Mouse (Mus musculus): ENCODE data around the gene Ccdc88a.

The Ccdc88a gene

DNA sequence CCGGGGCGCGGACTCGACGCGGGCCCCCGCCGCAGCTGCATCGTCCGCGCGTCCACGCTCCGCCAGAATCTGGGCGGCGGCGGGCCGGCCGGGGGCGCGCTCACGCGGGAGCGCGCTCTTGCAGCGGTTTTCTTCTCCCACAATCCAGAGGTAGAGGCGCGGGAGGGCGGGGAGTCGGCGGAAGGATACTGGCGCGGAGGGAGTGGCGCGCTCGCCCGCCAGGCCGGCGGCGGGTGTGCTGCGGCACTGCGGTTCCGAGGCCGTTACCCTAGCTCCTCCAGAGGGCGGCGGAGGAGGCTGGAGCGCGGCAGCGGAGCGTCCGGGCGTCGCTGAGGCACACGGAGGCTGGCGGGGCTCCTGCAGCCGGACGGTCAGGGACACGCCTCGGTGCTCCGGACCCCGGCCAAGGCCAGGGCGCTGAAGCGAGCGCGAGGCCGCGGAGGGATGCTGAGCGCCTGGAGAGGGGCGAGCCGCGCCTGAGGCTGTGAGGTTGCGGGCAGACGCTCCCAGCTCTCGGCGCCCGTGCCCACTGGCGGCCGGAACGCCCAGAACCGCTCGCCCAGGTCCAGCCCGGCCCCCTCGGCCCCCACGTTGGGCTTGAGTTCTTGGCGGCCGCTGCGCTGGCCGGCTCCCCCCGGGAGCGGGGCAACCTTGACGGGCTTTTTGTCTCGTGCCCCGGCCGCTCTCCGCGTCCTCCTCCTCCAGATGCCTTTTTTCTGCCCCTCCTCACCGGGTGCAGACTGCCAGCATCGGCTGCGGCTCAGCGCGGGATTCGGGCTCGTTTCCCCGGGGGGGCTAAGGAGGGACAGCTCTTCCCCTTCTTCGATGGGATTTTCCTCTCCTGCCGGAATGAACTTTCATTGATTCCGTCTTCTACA is at the start of gene Ccdc88a:
Ccdc88a (plus strand) TSS at position 263 of the 878 bp plus-strand sequence.
- DNase-seq (ENCODE audit: low read depth, low spot score): peak; percentile 94

- DNase-seq (ENCODE audit: low read depth, low spot score): no peak
Measured at GRCm38 (mm10) chr11:29335505-29335904, 38.0 kb upstream of the Ccdc88a start.

GRCm38 (mm10) chr11:29341259-29341658 is 32.2 kb upstream of the Ccdc88a start:
- no peak for DNase-seq (ENCODE audit: low read depth, low spot score)

GRCm38 (mm10) chr11:29344891-29345657 is 28.4 kb upstream of the Ccdc88a start:
- DNase-seq (ENCODE audit: low read depth, low spot score): no peak

- no peak for DNase-seq (ENCODE audit: low read depth, low spot score)
Measured at GRCm38 (mm10) chr11:29345673-29346286, 27.7 kb upstream of the Ccdc88a start.

GRCm38 (mm10) chr11:29350891-29351290 is 22.6 kb upstream of the Ccdc88a start:
- DNase-seq (ENCODE audit: low read depth, low spot score): no peak

GRCm38 (mm10) chr11:29352214-29352613 is 21.2 kb upstream of the Ccdc88a start:
- DNase-seq (ENCODE audit: low read depth, low spot score): no peak

- no peak for DNase-seq (ENCODE audit: low read depth, low spot score)
Measured at GRCm38 (mm10) chr11:29368161-29368560, 5.3 kb upstream of the Ccdc88a start.

DNA sequence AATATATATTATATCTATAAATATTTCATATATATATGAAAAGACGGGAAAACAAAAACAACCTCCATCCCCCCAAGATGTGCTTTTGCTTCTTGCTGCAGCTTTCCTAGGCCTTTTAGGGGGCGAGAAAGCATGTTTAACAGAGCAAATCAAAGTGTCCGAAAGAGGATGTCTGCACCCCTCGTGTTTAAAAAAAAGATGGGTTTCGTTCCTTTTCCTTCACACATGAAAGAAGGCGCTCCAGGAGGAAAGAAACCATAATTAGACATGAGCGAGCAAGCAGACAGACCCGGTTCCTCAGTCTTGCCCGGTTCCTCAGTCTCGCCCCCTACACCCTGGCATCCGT is 435 bp upstream of the Ccdc88a start:
- DNase-seq (ENCODE audit: low read depth, low spot score): no peak

DNA sequence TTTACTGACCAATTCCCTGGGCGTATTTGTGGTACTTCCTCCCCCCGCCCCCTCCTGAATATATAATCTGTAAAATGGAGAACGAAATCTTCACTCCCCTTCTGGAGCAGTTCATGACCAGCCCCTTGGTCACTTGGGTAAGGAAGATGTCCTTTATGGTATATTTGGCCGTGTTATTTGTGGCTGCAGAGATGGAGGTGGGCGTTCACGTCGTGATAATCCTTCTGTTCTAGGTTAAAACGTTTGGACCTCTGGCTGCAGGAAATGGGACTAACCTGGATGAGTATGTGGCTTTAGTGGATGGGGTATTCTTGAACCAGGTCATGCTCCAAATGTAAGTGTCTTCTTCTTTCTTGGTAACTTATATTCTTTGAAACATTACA is 807 bp downstream of the Ccdc88a start:
- peak; percentile 26 for DNase-seq (ENCODE audit: low read depth, low spot score)

DNA sequence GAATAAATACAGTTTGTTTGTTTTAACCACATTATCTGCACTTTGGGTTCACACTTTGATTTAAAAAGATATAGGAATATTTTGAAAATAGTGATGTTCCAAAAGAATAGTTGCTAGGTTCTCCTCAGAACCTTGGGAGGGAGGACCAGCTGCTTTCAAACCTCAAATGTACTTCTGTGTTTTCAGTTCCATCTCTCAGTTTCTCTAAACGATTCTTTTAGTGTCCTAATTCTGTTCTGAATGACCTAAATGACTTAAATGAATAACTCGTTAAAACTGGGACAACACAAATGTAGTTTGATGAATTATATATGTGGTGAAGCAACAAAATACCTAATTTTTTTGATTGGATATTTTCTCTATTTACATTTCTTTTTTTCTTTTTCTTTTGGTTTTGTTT is 3.2 kb downstream of the Ccdc88a start:
- DNase-seq (ENCODE audit: low read depth, low spot score): no peak

DNA sequence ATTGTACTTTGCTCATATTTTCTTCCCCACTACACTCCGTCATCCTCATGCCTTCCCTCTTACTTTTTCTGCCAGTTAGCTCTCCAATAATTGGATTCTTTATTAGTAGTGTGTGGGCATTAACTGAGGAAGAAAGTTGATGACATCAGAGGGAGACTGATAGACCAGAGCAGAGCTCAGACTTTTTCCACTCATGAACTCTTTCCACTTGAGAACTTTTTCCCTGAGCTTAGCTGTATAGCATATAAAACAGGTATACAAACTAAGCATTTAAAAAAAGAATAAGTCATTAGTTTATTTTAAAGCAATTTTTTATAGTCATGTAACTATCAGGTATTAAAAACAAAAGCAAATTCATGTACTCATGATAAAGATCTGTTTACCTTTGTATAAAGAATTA is 5.3 kb downstream of the Ccdc88a start:
- no peak for DNase-seq (ENCODE audit: low read depth, low spot score)

- no peak for DNase-seq (ENCODE audit: low read depth, low spot score)
Measured at GRCm38 (mm10) chr11:29383493-29383892, 10.0 kb downstream of the Ccdc88a start.

- no peak for DNase-seq (ENCODE audit: low read depth, low spot score)
Measured at GRCm38 (mm10) chr11:29384001-29384400, 10.5 kb downstream of the Ccdc88a start.

GRCm38 (mm10) chr11:29384617-29385016 is 11.2 kb downstream of the Ccdc88a start:
- DNase-seq (ENCODE audit: low read depth, low spot score): no peak

GRCm38 (mm10) chr11:29389913-29390312 is 16.5 kb downstream of the Ccdc88a start:
- DNase-seq (ENCODE audit: low read depth, low spot score): no peak

DNA sequence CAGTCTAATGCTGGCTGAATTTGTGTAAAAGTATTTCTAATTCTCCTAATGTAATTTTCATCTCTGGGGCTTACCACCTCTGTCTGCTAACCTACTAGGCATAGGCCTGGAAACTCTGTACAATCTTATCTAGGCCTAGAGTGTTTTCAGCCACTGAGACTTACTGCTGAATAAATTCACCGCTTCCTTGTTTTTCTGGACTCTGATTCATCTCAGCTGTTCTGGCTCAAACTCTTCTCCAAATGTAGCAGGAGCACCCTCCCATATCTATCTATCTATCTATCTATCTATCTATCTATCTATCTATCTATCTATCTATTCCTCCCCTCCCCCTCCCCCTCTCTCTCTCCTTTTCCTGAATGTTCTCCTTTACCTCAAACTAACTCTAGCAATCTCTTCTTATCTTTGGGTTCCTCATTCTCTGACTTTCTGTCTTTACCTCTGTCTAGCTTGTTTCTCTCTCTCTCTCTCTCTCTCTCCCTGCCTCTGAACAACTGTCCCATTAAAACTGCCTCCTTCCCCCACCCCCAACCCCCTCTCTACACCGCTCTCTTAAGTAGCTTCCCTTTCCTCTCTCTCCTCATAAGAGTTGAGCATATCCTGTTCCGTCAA is 21.8 kb downstream of the Ccdc88a start:
- DNase-seq (ENCODE audit: low read depth, low spot score): no peak

DNA sequence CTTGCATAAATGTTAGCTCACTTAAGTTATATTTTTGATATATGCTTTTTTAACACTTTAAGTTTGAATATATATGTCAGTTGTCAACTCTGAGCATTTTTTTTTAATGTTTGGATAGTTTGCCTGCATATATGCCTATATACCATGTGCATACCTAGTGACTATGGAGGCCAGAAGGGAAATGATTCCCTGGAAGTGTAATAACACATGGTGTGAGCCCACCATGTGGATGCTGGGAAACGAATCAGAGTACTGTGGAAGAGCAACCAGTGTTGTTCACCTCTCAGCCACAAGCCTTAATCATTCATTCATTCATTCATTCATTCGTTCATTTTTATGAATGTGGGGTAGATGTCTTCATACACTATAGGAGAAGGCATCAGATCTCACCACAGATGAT is 26.9 kb downstream of the Ccdc88a start:
- no peak for DNase-seq (ENCODE audit: low read depth, low spot score)

DNA sequence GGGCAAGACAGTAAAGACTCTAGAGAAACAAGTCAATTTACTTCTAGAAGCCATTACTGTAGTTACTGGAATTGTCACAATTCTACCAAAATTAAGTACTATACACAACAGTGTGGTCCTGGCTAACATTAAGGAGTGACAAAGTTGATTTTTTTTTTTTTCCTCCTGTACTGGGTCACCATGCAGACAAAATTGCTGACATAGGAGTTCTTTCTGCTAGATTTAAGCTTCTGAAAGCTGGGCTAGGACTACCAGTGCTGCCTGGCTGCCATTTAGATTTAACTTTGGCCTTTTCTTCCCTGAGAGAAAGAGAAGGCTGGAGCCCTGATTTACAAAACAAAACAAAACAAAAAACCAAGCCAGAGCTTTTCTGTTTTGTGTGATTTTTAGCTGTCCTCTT is 32.8 kb downstream of the Ccdc88a start:
- DNase-seq (ENCODE audit: low read depth, low spot score): no peak

GRCm38 (mm10) chr11:29423496-29423895 is 50.0 kb downstream of the Ccdc88a start:
- no peak for DNase-seq (ENCODE audit: low read depth, low spot score)

GRCm38 (mm10) chr11:29428774-29429173 is 55.3 kb downstream of the Ccdc88a start:
- DNase-seq (ENCODE audit: low read depth, low spot score): no peak

GRCm38 (mm10) chr11:29431011-29431410 is 57.6 kb downstream of the Ccdc88a start:
- no peak for DNase-seq (ENCODE audit: low read depth, low spot score)
